Mouse (Mus musculus) G1E (cell line): ENCODE data around the gene St6galnac3.

Experiments used
- CTCF ChIP-seq: IDR thresholded peaks from 2 replicates; pipeline ENCODE4 v1.5.1; 2012; ENCODE audit warnings: low read depth, low read length, inconsistent platforms, mixed read lengths
- POLR2AphosphoS5 ChIP-seq: IDR thresholded peaks from 2 replicates; pipeline ENCODE4 v1.6.1; 2012; ENCODE audit warnings: low read depth, low read length, inconsistent platforms; ENCODE audit not compliant: insufficient replicate concordance

- TF ChIP-seq CTCF (no peak), POLR2AphosphoS5 (no peak)
Measured at GRCm38 (mm10) chr3:153241134-153241533, 483.8 kb downstream of the St6galnac3 start.
